Mouse (Mus musculus): Measurements from ENCODE around the gene Trpc4. TPM values are rescaled to one million over a fixed set of nuclear protein-coding genes. Genes with fewer than 3 reads are reported as not detected.

The Trpc4 gene
- polyA plus RNA-seq, 1 experiment from 2014 or later: 0.07 TPM

DNA sequence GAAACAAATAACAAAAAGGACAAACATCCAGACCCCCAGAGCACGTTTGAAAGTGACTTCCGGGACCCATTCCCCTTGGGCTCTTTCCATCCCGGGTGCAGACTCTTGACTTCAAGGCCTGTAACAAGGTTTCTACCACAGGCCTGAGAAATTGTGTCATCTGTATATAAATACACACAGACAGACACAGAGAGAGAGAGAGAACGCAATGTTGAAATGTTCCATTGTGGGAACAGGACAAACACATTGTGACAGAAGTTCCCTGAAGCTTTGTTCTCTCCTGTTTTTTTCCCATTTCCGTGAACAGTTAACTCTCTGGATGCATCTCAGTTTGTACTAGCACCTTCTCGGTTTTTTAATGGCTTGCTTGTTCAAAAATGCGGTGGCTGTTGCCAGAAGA, 118.8 kb downstream of the Trpc4 start:
- ATAC-seq (ENCODE audit: low read depth): no peak
- no peak for DNase-seq
- Histone ChIP-seq H3K4me1 (replicated peaks) (no peaks in the 10 kb centered on the region), H3K4me2 (no peak overlapping the region), H3K4me3 (replicated peaks) (no peak overlapping the region), H3K27ac (no peak overlapping the region), H3K27me3 (no peaks in the 10 kb centered on the region), H3K9me3 (replicated peaks) (no peaks in the 10 kb centered on the region), H3K9ac (no peak overlapping the region), H3K36me3 (no peaks in the 10 kb centered on the region)
- WGBS (ENCODE audit: insufficient replicate concordance): 60% methylated on average over 7 of the region's 7 CpGs

DNA sequence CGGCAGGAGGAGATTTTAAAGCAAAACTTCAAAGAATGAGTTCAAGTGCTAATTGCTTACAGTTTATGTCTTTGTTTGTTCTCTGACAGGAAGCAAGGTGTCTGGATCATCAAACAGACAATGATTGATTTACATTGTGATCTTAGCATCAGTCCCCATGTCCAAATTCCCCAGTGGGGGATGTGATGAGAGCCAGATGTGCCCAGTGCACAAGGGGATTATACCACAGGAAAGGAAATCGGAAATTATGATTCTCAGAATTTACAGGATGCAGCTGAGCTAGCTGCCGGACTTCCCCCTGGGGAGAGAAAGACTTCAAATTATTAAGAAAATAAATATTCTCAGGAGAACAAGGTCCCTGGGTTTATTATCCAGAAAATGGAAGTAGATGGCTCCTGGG, 133.9 kb downstream of the Trpc4 start:
- WGBS (ENCODE audit: insufficient replicate concordance): 62% methylated on average over 3 of the region's 3 CpGs
- Histone ChIP-seq H3K27ac (no peak overlapping the region), H3K36me3 (no peaks in the 10 kb centered on the region), H3K9ac (no peak overlapping the region), H3K4me1 (replicated peaks) (no peaks in the 10 kb centered on the region), H3K27me3 (no peaks in the 10 kb centered on the region), H3K4me3 (replicated peaks) (no peak overlapping the region), H3K4me2 (no peak overlapping the region), H3K9me3 (replicated peaks) (no peaks in the 10 kb centered on the region)
- DNase-seq (no peak), ATAC-seq (ENCODE audit: low read depth) (no peak)

GRCm38 (mm10) chr3:54310604-54311003, 154.8 kb downstream of the Trpc4 start:
- Histone ChIP-seq H3K9me3 (replicated peaks) (no peaks in the 10 kb centered on the region), H3K36me3 (no peaks in the 10 kb centered on the region), H3K4me2 (no peak overlapping the region), H3K9ac (no peak overlapping the region), H3K27me3 (no peaks in the 10 kb centered on the region), H3K4me1 (replicated peaks) (no peaks in the 10 kb centered on the region), H3K27ac (no peak overlapping the region), H3K4me3 (replicated peaks) (no peak overlapping the region)
- no peak for DNase-seq
- WGBS (ENCODE audit: insufficient replicate concordance): 50% methylated on average over 5 of the region's 5 CpGs
- no peak for ATAC-seq (ENCODE audit: low read depth)

- 72% methylated on average over 2 of the region's 2 CpGs for WGBS (ENCODE audit: insufficient replicate concordance)
- Histone ChIP-seq H3K27ac (no peak overlapping the region), H3K36me3 (no peaks in the 10 kb centered on the region), H3K27me3 (no peaks in the 10 kb centered on the region), H3K9ac (no peak overlapping the region), H3K4me1 (replicated peaks) (no peaks in the 10 kb centered on the region), H3K9me3 (replicated peaks) (no peaks in the 10 kb centered on the region), H3K4me2 (no peak overlapping the region), H3K4me3 (replicated peaks) (no peak overlapping the region)
- no peak for DNase-seq
- no peak for ATAC-seq (ENCODE audit: low read depth)
Measured at GRCm38 (mm10) chr3:54314055-54314454, 158.2 kb downstream of the Trpc4 start.

DNA sequence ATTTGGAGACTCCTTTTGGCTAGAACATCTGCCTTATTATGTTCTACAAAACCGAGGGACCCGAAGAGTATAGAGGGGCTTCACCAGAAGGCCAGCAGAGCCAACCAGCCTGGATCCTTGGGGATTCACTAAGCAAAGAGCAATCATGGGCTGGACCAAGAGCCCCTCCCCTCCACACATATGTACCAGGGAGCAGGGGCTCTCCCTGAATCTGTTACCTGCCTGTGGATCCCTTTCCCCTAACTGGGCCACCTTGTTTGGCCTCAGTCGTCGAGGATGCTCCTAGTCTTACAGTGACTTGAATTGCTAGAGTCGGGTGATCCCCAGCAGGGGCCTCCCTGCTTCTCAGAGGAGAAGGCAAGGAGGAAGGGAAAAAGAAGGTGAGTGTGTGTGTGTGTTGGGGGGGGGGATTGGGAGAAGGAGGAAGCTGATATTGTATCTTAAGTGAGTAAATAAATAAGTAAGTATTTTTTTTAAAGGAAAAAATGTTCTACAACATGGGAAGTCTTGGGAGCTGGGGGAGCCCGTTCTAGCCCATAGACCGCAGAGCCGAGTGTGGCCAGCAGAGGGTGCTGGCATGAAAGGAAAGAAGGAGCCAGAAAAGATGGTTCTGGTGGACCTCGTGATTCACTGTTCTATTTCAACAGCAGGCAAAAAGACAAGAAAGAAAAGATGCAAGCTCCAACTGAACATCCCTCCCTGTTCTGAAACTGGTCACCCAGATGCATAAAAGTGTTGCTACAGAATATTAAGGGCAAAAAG, 197.2 kb downstream of the Trpc4 start:
- Histone ChIP-seq H3K27ac (no peak overlapping the region), H3K4me3 (replicated peaks) (no peak overlapping the region), H3K9me3 (replicated peaks) (no peaks in the 10 kb centered on the region), H3K27me3 (no peaks in the 10 kb centered on the region), H3K4me2 (no peak overlapping the region), H3K36me3 (no peaks in the 10 kb centered on the region), H3K9ac (no peak overlapping the region), H3K4me1 (replicated peaks) (no peaks in the 10 kb centered on the region)
- 13% methylated on average over 9 of the region's 9 CpGs for WGBS (ENCODE audit: insufficient replicate concordance)
- ATAC-seq (ENCODE audit: low read depth): no peak
- peak; percentile 4 for DNase-seq

GRCm38 (mm10) chr3:54357561-54357960, 201.7 kb downstream of the Trpc4 start:
- Histone ChIP-seq H3K4me3 (replicated peaks) (no peak overlapping the region), H3K9me3 (replicated peaks) (no peaks in the 10 kb centered on the region), H3K9ac (no peak overlapping the region), H3K4me1 (replicated peaks) (peaks cover 2% of the 10 kb centered on the region; the same call in 1 of the 2 replicates), H3K27me3 (no peaks in the 10 kb centered on the region), H3K36me3 (no peaks in the 10 kb centered on the region), H3K27ac (no peak overlapping the region), H3K4me2 (no peak overlapping the region)
- no peak for DNase-seq
- ATAC-seq (ENCODE audit: low read depth): no peak
- WGBS (ENCODE audit: insufficient replicate concordance): 59% methylated on average over 3 of the region's 3 CpGs

DNA sequence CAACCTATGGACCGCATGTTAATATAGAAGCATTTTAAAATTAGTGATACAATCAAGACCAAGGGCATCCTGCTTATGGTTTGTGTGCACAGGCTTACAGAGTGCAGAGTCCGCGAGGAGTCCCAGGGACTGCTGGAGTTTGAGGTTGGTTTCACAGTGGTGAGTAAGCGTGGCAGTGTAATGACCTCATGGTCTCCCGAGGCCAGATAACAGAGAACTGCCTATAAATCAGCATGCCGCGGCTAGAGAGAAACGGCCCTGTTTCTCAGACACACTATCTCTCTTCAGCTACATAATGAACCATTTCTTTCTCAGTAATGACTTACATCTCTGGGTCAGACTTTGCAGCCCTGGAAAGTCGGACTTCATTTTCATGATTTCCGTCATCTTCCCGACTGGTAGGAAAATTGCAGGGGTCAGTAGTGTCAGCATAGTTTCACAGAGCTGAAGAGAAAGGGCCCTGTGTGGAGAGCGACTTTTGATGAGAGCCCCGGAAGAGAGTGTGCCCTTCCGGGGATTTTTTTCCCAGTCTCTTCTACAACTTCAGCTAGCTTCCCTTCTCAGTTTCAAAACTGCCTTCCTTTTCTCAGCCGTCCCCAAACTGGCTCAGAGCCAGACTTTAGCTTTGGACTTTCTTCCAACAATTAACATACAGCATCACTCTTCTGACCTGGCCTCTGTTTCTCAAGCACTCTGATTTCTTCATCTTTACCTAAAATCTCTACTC, 202.8 kb downstream of the Trpc4 start:
- no peaks in the 10 kb centered on the region for H3K36me3 ChIP-seq
- DNase-seq (no peak), ATAC-seq (ENCODE audit: low read depth) (no peak; the same call in 1 of the 2 replicates)
- 0 out of 2 replicates have a peak overlapping the region, but pooled peaks have one; percentile 8 for H3K4me2 ChIP-seq
- H3K9me3 ChIP-seq (replicated peaks): no peaks in the 10 kb centered on the region
- peaks cover 2% of the 10 kb centered on the region; the same call in 1 of the 2 replicates for H3K4me1 ChIP-seq (replicated peaks)
- H3K27ac ChIP-seq: no peak overlapping the region
- WGBS (ENCODE audit: insufficient replicate concordance): 40% methylated on average over 15 of the region's 15 CpGs
- no peaks in the 10 kb centered on the region for H3K27me3 ChIP-seq
- no peak overlapping the region for H3K4me3 ChIP-seq (replicated peaks)
- H3K9ac ChIP-seq: no peak overlapping the region

GRCm38 (mm10) chr3:54360897-54361296, 205.1 kb downstream of the Trpc4 start, which contains the start of gene Postn:
Postn (plus strand) TSS chr3:54361109.
- DNase-seq: no peak
- 33% methylated on average over 6 of the region's 6 CpGs for WGBS (ENCODE audit: insufficient replicate concordance)
- no peak within 1 kb of the TSS for H3K27ac ChIP-seq
- H3K4me2 ChIP-seq: no peak within 1 kb of the TSS
- H3K36me3 ChIP-seq: no peaks in the 10 kb centered on the region
- no peaks in the 10 kb centered on the region for H3K9me3 ChIP-seq (replicated peaks)
- H3K27me3 ChIP-seq: no peaks in the 10 kb centered on the region
- no peak for ATAC-seq (ENCODE audit: low read depth)
- 0 out of 2 replicates have a peak within 1 kb of the TSS, but pooled peaks have one; percentile 19 for H3K4me3 ChIP-seq (replicated peaks)
- H3K9ac ChIP-seq: no peak within 1 kb of the TSS
- H3K4me1 ChIP-seq (replicated peaks): peaks cover 2% of the 10 kb centered on the region; the same call in 1 of the 2 replicates

GRCm38 (mm10) chr3:54361656-54362055, 205.8 kb downstream of the Trpc4 start:
- no peaks in the 10 kb centered on the region for H3K27me3 ChIP-seq
- H3K9me3 ChIP-seq (replicated peaks): no peaks in the 10 kb centered on the region
- no peaks in the 10 kb centered on the region for H3K36me3 ChIP-seq
- H3K4me1 ChIP-seq (replicated peaks): peaks cover 2% of the 10 kb centered on the region; the same call in 1 of the 2 replicates
- ATAC-seq (ENCODE audit: low read depth) (no peak), DNase-seq (no peak)
- no peak overlapping the region for H3K27ac ChIP-seq
- no peak overlapping the region for H3K4me3 ChIP-seq (replicated peaks)
- H3K9ac ChIP-seq: no peak overlapping the region
- no peak overlapping the region for H3K4me2 ChIP-seq

Data from liver, embryonic 13.5 days (tissue).